Mouse (Mus musculus) stomach, postnatal 0 days (tissue): ENCODE data around the gene Rnf157. TPM values are rescaled to one million over a fixed set of nuclear protein-coding genes. Genes with fewer than 3 reads are reported as not detected.

Experiments
- ATAC-seq: fragments of 200-750 bp; cut with Nextera tagmentation; 2 replicates; pipeline ENCODE4 v1.8.0; 2017; ENCODE audit not compliant: low FRiP score, low TSS enrichment
- DNase-seq: peaks from one replicate; pipeline ENCODE4 v3.0.0-alpha.2; 2016; ENCODE audit warnings: low spot score
- H3K27ac ChIP-seq: fragments of 300-500 bp; sonication (generic); replicated peaks from 2 replicates; pipeline ENCODE4 v1.5.1; 2014; ENCODE audit warnings: mild to moderate bottlenecking, control low read depth
- H3K27me3 ChIP-seq: fragments of 300-500 bp; sonication (generic); 2 replicates; pipeline ENCODE4 v1.6.1; 2014; ENCODE audit warnings: low read length; ENCODE audit not compliant: control insufficient read depth, insufficient read depth
- H3K36me3 ChIP-seq: fragments of 300-500 bp; sonication (generic); 2 replicates; pipeline ENCODE4 v1.6.1; 2014; ENCODE audit warnings: low read length, mixed read lengths; ENCODE audit not compliant: control insufficient read depth, insufficient read depth
- H3K4me1 ChIP-seq: fragments of 300-500 bp; sonication (generic); replicated peaks from 2 replicates; pipeline ENCODE4 v1.6.1; 2014; ENCODE audit warnings: antibody characterized with exemption; ENCODE audit not compliant: control insufficient read depth, insufficient read depth
- H3K4me2 ChIP-seq: fragments of 300-500 bp; sonication (generic); replicated peaks from 2 replicates; pipeline ENCODE4 v1.6.1; 2014; ENCODE audit warnings: low read depth, mild to moderate bottlenecking, control low read depth, moderate library complexity
- H3K4me3 ChIP-seq: fragments of 300-500 bp; sonication (generic); 2 replicates; pipeline ENCODE4 v1.5.1; 2014; ENCODE audit warnings: low read depth, low read length, control low read depth
- H3K9ac ChIP-seq: fragments of 300-500 bp; sonication (generic); 2 replicates; pipeline ENCODE4 v1.6.1; 2014; ENCODE audit warnings: mild to moderate bottlenecking, low read length, control low read depth, mixed read lengths
- H3K9me3 ChIP-seq: fragments of 300-500 bp; sonication (generic); 2 replicates; pipeline ENCODE4 v1.6.1; 2016; ENCODE audit warnings: low read length; ENCODE audit not compliant: control insufficient read depth
- CTCF ChIP-seq: IDR thresholded peaks from 2 replicates; pipeline ENCODE4 v1.5.1; 2016; ENCODE audit warnings: antibody characterized with exemption, low read depth, mild to moderate bottlenecking, moderate library complexity
- EP300 ChIP-seq: optimal IDR thresholded peaks from 2 replicates; pipeline ENCODE3; 2016; ENCODE audit warnings: antibody characterized with exemption
- WGBS: fragments of 180-500 bp; shearing (Covaris S2); extraction: QIAGEN DNeasy Blood & Tissue Kit; methylation state at CpG from one replicate; pipeline ENCODE4 v1.1.7; 2014; 5-methylcytosine and 5-hydroxymethylcytosine counted together
- polyA plus RNA-seq: library from polyadenylated mRNA; unstranded; fragments of >200 nt; fragmentation: Nextera tagmentation; extraction: Ambion mirVana; gene quantifications from 2 replicates; pipeline ENCODE4 v1.2.1, GENCODE M21; 2015

Rnf157 gene
- polyA plus RNA-seq, 1 experiment from 2014 or later = 2.8 TPM

DNA sequence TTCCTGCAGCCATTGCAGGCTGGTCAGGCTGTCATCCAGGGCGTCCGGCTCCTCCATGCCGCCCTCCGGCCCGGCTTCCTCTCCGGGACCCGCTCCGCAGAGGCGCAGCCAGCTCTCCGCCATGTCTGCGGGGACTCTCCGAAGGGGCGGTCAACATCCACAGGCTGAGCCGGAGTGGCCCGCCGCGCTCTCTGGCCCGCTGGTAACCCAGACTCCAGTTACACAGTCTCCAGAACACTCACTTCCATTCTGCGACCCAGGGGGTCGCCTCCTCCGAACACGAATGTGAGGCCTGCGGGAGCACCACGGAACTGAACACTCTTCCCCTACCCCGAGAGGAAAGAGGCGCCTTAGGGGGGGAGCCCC is 78.4 kb downstream of the Rnf157 start:
- WGBS = 21% methylated on average over 26 of the region's 26 CpGs
- no peak for TF ChIP-seq CTCF
- no peak for TF ChIP-seq EP300
- DNase-seq = no peak

DNA sequence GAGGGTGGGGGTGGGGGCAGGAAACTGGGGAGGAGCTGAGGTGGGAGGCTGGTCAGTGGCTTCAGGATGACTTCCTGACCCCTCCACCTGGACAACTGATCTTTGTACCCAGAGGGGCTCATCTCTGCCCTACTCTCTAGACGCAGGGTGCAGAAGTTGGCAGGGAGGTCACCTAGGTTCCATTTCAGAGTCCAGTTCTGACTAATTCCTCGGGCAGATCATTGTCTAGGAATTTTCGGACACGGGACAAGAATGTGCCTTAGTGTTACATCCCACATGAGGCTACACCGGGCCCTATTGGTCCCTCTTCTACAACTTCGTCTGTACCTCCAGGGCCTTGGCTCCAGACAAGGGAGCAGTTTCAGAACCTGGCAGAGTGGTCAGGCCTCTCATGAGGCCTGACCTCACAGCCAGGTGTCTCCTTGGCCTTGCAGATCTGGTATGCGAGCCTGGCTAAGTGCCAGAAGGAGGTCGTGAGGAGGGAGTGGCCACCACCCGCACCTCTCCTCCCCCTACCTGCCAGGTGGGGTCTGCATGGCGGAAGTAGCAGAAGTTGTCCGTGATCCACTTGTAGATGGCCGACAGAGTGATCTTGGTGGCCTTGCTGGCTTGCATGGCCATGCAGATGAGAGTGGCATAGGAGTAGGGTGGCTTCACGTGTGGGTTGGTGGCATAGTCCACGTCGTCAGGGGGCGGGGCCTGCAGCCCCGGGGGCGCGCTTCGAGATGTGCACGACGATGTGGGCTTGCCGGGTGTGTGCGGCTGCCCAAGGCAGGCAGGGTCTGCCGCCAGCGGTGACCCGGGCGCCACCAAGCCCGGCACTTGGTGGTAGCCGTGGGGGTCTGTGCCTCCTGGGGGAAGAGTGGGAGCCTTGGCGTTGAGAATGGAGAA is 79.1 kb downstream of the Rnf157 start:
- no peak for ATAC-seq
- no peak for DNase-seq
- no peak overlapping the region; the same call in 1 of the 2 replicates for H3K9ac ChIP-seq

More for the DNA sequence above, 78.4 kb downstream of the Rnf157 start:
- Histone ChIP-seq H3K4me2 (peak overlapping the region; percentile 31), H3K27ac (no peak overlapping the region), H3K4me3 (no peak overlapping the region; the same call in 1 of the 2 replicates), H3K9me3 (no peaks in the 10 kb centered on the region), H3K36me3 (no peaks in the 10 kb centered on the region), H3K4me1 (peaks cover 2% of the 10 kb centered on the region; the same call in 1 of the 2 replicates), H3K27me3 (peaks cover 4% of the 10 kb centered on the region; the same call in 1 of the 2 replicates), H3K9ac (no peak overlapping the region; the same call in 1 of the 2 replicates)
- ATAC-seq = no peak

DNA sequence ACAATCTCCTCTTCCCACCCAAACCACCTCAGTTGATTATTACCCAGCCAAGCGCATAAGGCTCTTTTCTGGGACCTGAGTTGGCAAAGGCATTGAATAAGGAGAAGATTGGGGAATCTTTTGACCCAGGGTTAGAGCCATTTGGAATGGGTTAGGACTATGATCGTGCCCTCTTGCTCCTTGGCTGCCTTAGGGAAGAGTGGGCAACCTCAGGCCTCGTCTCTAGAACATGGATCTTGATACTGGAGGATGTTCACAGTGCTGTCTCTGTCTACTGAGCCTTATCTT is 79.9 kb downstream of the Rnf157 start:
- H3K9me3 ChIP-seq = no peaks in the 10 kb centered on the region
- DNase-seq (no peak), ATAC-seq (no peak)
- no peak overlapping the region for H3K4me2 ChIP-seq
- H3K9ac ChIP-seq = no peak overlapping the region
- no peaks in the 10 kb centered on the region for H3K36me3 ChIP-seq
- peaks cover 2% of the 10 kb centered on the region; the same call in 1 of the 2 replicates for H3K4me1 ChIP-seq
- H3K27me3 ChIP-seq = peaks cover 4% of the 10 kb centered on the region; the same call in 1 of the 2 replicates
- WGBS = 87% methylated on average over 3 of the region's 3 CpGs
- H3K27ac ChIP-seq = no peak overlapping the region
- TF ChIP-seq CTCF (no peak), EP300 (no peak)
- H3K4me3 ChIP-seq = no peak overlapping the region

More for the DNA sequence above, 79.1 kb downstream of the Rnf157 start:
- 28% methylated on average over 29 of the region's 31 CpGs for whole genome bisulfite sequencing
- no peak overlapping the region for H3K27ac ChIP-seq
- H3K4me2 ChIP-seq = peak overlapping the region; percentile 31
- no peak for TF ChIP-seq EP300
- TF ChIP-seq CTCF = no peak
- H3K36me3 ChIP-seq = no peaks in the 10 kb centered on the region
- H3K4me1 ChIP-seq = peaks cover 2% of the 10 kb centered on the region; the same call in 1 of the 2 replicates
- no peak overlapping the region; the same call in 1 of the 2 replicates for H3K4me3 ChIP-seq
- peaks cover 4% of the 10 kb centered on the region; the same call in 1 of the 2 replicates for H3K27me3 ChIP-seq
- no peaks in the 10 kb centered on the region for H3K9me3 ChIP-seq

DNA sequence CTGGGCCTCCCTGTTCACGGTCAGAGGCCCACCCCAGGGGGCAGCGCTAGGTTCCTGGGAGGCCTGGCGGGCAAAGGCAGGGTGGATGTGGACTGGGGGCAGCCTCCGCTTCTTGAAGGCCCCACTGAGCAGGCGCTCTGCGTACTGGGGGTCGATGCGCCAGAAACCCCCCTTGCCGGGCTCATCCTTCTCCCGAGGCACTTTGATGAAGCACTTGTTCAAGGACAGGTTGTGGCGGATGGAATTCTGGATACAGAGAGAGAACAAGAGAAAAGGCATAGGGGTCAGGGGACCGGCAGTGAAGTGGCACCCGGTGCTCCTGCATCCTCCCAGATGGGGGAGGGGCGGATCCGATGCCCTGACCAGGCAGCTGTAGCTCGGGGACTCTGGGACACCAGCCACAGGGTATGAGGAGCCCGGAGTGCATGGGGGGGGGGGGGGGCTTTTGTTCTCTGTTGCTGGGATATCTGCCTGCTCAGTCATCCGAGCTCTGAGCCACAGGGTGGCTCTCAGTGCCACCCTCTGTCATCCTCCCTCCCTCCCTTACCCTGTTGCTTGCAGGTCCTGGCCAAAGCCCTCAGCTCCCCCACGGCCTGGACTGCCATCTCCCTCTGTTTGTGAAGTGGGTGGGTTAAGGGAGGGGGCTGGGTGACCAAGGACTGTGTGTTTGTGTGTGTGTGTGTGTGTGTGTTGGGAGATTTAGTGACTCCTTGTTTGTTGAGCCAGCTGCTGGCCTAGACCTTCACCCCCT is 80.4 kb downstream of the Rnf157 start:
- Histone ChIP-seq H3K4me1 (peaks cover 2% of the 10 kb centered on the region; the same call in 1 of the 2 replicates), H3K9me3 (no peaks in the 10 kb centered on the region), H3K27ac (no peak overlapping the region), H3K4me2 (no peak overlapping the region), H3K27me3 (peaks cover 4% of the 10 kb centered on the region; the same call in 1 of the 2 replicates), H3K4me3 (no peak overlapping the region), H3K36me3 (no peaks in the 10 kb centered on the region), H3K9ac (no peak overlapping the region)
- WGBS = 44% methylated on average over 19 of the region's 19 CpGs
- peak; percentile 54 for DNase-seq
- TF ChIP-seq CTCF (no peak), EP300 (no peak)
- peak; percentile 23; the same call in 1 of the 2 replicates for ATAC-seq

- no peak overlapping the region for H3K4me2 ChIP-seq
- no peak for DNase-seq
- H3K27me3 ChIP-seq = peaks cover 4% of the 10 kb centered on the region; the same call in 1 of the 2 replicates
- no peaks in the 10 kb centered on the region for H3K36me3 ChIP-seq
- H3K27ac ChIP-seq = no peak overlapping the region
- H3K4me1 ChIP-seq = 0 out of 2 replicates have a peak, but pooled peaks cover 2% of the 10 kb centered on the region
- no peak for TF ChIP-seq CTCF
- TF ChIP-seq EP300 = no peak
- H3K9me3 ChIP-seq = no peaks in the 10 kb centered on the region
- no peak overlapping the region for H3K9ac ChIP-seq
- 68% methylated on average over 7 of the region's 7 CpGs for whole genome bisulfite sequencing
- ATAC-seq = no peak
- H3K4me3 ChIP-seq = no peak overlapping the region
Observed at GRCm38 (mm10) chr11:116330211-116330518, 82.7 kb downstream of the Rnf157 start.
